Mouse (Mus musculus) heart, embryonic 14.5 days (tissue): ENCODE data around the gene Stat5a. TPM values are rescaled to one million over a fixed set of nuclear protein-coding genes. Genes with fewer than 3 reads are reported as not detected.

Experiments used
- ATAC-seq: fragments of 200-750 bp; cut with Nextera tagmentation; 2 replicates; pipeline ENCODE4 v1.8.0; 2017; ENCODE audit warnings: low read depth, moderate TSS enrichment; ENCODE audit not compliant: insufficient number of reproducible peaks, insufficient read depth, low FRiP score
- H3K27ac ChIP-seq, 2 experiments: fragments of 200-500 bp in 1 of 2; fragments of 300-500 bp in 1 of 2; sonication (generic) in 1 of 2; replicated peaks in 1 of 2; 2 replicates each; pipeline ENCODE4 v1.5.1; 2012 to 2014; ENCODE audit warnings: low read depth in 2 of 2, low read length in 2 of 2, control low read depth in 1 of 2, mild to moderate bottlenecking in 1 of 2, mixed read lengths in 1 of 2; ENCODE audit not compliant: control insufficient read depth in 1 of 2, insufficient read depth in 1 of 2
- H3K27me3 ChIP-seq: fragments of 300-500 bp; sonication (generic); 2 replicates; pipeline ENCODE4 v1.6.1; 2014; ENCODE audit warnings: mild to moderate bottlenecking, low read length, control low read depth; ENCODE audit not compliant: control insufficient read depth, insufficient read depth
- H3K36me3 ChIP-seq: fragments of 300-500 bp; sonication (generic); 2 replicates; pipeline ENCODE4 v1.6.1; 2014; ENCODE audit warnings: mild to moderate bottlenecking, control low read depth, low read length, mixed read lengths; ENCODE audit not compliant: control insufficient read depth, insufficient read depth
- H3K4me1 ChIP-seq, 2 experiments: fragments of 200-500 bp in 1 of 2; fragments of 300-500 bp in 1 of 2; sonication (generic) in 1 of 2; 2 replicates each; pipeline ENCODE4 v1.6.1; 2012 to 2014; ENCODE audit warnings: low read length in 2 of 2, control low read depth in 1 of 2, mixed read lengths in 1 of 2; ENCODE audit not compliant: control insufficient read depth in 2 of 2, insufficient read depth in 2 of 2
- H3K4me2 ChIP-seq: fragments of 300-500 bp; sonication (generic); 2 replicates; pipeline ENCODE4 v1.6.1; 2014; ENCODE audit warnings: mild to moderate bottlenecking, low read length
- H3K4me3 ChIP-seq, 2 experiments: fragments of 200-500 bp in 1 of 2; fragments of 300-500 bp in 1 of 2; sonication (generic) in 1 of 2; 2 replicates each; pipeline ENCODE4 v1.5.1; 2012 to 2014; ENCODE audit warnings: low read length in 2 of 2, mild to moderate bottlenecking in 2 of 2, control low read depth in 1 of 2, low read depth in 1 of 2, moderate library complexity in 1 of 2; ENCODE audit not compliant: control insufficient read depth in 1 of 2, insufficient read depth in 1 of 2
- H3K9ac ChIP-seq: fragments of 300-500 bp; sonication (generic); 2 replicates; pipeline ENCODE4 v1.6.1; 2014; ENCODE audit warnings: mild to moderate bottlenecking, low read length
- H3K9me3 ChIP-seq: fragments of 300-500 bp; sonication (generic); 2 replicates; pipeline ENCODE4 v1.6.1; 2016; ENCODE audit warnings: low read length, control low read depth; ENCODE audit not compliant: control insufficient read depth
- WGBS: fragments of 180-500 bp; shearing (Covaris S2); extraction: QIAGEN DNeasy Blood & Tissue Kit; methylation state at CpG from one replicate; pipeline ENCODE4 v1.1.7; 2014; 5-methylcytosine and 5-hydroxymethylcytosine counted together
- polyA plus RNA-seq: library from polyadenylated mRNA; unstranded; fragments of >200 nt; fragmentation: Nextera tagmentation; extraction: Ambion mirVana; gene quantifications from 2 replicates; pipeline ENCODE4 v1.2.1, GENCODE M21; 2014

The Stat5a gene
- polyA plus RNA-seq, 1 experiment from 2014 or later: 5.6 TPM

DNA sequence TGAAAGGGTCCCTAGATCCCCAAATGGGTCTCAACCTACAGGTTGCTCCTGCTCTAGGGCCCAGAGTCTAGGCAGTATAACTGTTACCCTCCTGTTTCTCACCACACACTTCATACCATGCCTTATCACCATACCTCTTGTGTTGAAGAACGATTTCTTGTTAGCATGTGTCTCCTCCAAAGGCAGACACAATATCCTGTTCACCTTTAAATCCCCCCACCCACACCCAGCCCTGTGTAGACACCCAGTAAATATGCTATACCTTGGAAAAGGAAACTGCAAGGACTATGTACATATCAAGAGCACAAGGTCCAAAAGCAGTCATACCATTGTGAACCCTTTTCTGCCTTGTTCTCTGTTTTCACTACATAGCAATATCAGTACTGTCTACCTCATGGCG lies 7.1 kb upstream of the Stat5a start:
- H3K9ac ChIP-seq: no peak overlapping the region
- no peaks in the 10 kb centered on the region; the same call in 1 of the 2 replicates for H3K27me3 ChIP-seq
- no peak overlapping the region for H3K4me2 ChIP-seq
- H3K27ac ChIP-seq: no peak overlapping the region
- H3K4me1 ChIP-seq: peaks cover 6 to 26% of the 10 kb centered on the region in 2 experiments; a peak in 3 of 4 replicates
- H3K36me3 ChIP-seq: no peaks in the 10 kb centered on the region
- ATAC-seq: no peak
- no peaks in the 10 kb centered on the region for H3K9me3 ChIP-seq
- 71% methylated on average over 2 of the region's 2 CpGs for WGBS
- no peak overlapping the region for H3K4me3 ChIP-seq

DNA sequence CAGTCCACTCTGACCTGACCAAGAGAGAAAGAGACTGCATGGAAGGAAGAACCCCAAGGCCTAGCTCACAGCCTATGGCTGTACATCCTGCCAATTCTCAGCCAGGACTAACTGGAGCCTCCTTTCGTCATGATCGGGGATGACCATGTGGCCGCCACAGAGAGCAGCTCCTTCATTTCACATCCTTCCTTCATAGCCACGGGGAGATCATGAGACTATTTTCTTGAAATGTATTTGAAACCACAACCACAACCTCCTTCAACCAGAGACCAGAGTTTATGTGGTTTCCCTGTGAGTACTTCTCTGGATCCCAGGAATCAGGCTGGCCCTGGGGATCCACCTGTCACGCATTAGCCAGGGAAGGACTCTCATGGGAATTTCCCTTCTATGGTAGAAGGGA lies 6.1 kb upstream of the Stat5a start:
- no peak overlapping the region for H3K27ac ChIP-seq
- no peaks in the 10 kb centered on the region for H3K9me3 ChIP-seq
- WGBS: 86% methylated on average over 5 of the region's 5 CpGs
- H3K36me3 ChIP-seq: no peaks in the 10 kb centered on the region
- H3K4me3 ChIP-seq: no peak overlapping the region
- H3K27me3 ChIP-seq: no peaks in the 10 kb centered on the region; the same call in 1 of the 2 replicates
- peaks cover 6 to 22% of the 10 kb centered on the region in 2 experiments; a peak in 3 of 4 replicates for H3K4me1 ChIP-seq
- no peak for ATAC-seq
- H3K9ac ChIP-seq: no peak overlapping the region
- no peak overlapping the region for H3K4me2 ChIP-seq

DNA sequence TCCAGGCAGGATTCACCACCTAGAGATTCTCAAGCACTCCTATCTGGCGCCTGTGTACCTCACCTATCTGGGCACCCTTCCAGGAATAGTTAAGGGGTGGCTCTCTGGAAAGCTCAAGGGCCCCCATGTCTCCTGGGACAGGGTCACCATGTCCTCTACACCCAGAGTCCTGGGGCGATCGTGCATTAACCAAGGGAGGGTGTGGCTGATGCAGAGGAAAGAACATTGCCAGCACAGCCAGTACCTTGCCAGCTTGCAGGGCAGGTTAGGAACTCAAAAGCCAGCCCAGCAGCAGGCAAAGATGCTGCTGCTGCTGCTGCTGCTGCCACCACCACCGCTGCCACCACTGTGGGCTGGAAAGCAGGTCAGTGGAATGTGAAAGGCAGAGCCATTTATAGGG lies 4.9 kb upstream of the Stat5a start:
- H3K36me3 ChIP-seq: no peaks in the 10 kb centered on the region
- peaks cover 3% of the 10 kb centered on the region; the same call in 1 of the 2 replicates for H3K27me3 ChIP-seq
- peaks cover 6 to 9% of the 10 kb centered on the region in 2 experiments; a peak in 3 of 4 replicates for H3K4me1 ChIP-seq
- ATAC-seq: no peak
- no peak overlapping the region for H3K9ac ChIP-seq
- H3K4me3 ChIP-seq: no peak overlapping the region
- no peak overlapping the region for H3K4me2 ChIP-seq
- 30% methylated on average over 4 of the region's 4 CpGs for WGBS
- H3K27ac ChIP-seq: no peak overlapping the region
- H3K9me3 ChIP-seq: no peaks in the 10 kb centered on the region

DNA sequence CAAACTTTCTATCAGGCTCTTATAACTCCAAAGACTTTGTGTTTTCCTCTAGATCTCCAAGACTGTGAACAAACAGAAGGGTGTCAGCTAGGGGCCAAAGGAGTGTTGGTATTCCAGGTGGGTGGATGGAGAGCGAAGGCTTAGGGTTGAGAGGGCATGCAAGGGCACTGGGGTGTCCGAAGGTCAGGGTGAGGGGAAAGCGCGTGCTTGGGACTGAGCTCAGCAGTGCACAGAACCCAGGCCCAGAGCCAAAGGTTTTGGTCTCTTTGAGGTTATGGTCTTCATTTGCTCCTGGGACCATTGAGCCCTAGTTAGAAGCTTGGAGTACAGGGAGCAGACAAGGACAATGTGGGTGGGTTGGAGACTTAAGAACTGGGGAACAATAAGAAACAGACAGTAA lies 4.0 kb upstream of the Stat5a start:
- Histone ChIP-seq H3K27ac (no peak overlapping the region), H3K4me2 (no peak overlapping the region), H3K9ac (no peak overlapping the region), H3K4me3 (no peak overlapping the region), H3K9me3 (no peaks in the 10 kb centered on the region), H3K27me3 (peaks cover 3% of the 10 kb centered on the region; the same call in 1 of the 2 replicates), H3K36me3 (no peaks in the 10 kb centered on the region), H3K4me1 (peaks cover 6 to 13% of the 10 kb centered on the region in 2 experiments)
- 89% methylated on average over 4 of the region's 4 CpGs for WGBS
- ATAC-seq: no peak

DNA sequence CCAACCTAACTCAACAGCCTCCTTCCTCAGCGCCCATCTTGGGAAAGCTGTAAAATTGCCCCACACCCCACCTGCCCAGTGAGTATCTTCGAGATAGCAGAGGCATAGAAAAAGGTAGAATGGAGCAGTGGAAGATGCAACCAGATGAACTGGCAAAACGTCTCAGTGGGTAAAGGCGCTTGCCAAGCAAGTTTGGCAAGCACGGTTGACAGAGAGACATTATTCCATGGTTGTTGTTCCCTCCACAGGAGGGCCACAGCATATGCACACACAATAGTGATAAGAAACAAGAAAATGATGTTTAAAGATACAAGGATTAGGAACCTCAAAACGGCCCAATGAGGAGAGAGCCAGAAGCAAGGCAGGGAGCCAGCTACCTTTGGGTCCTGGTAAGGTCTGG lies 1.2 kb upstream of the Stat5a start:
- ATAC-seq: no peak
- no peak overlapping the region for H3K9ac ChIP-seq
- no peaks in the 10 kb centered on the region for H3K36me3 ChIP-seq
- H3K27ac ChIP-seq: no peak overlapping the region
- 67% methylated on average over 6 of the region's 6 CpGs for WGBS
- H3K9me3 ChIP-seq: no peaks in the 10 kb centered on the region
- peaks cover 8 to 12% of the 10 kb centered on the region in 2 experiments for H3K4me1 ChIP-seq
- H3K27me3 ChIP-seq: peaks cover 8% of the 10 kb centered on the region; the same call in 1 of the 2 replicates
- no peak overlapping the region for H3K4me3 ChIP-seq
- H3K4me2 ChIP-seq: no peak overlapping the region

DNA sequence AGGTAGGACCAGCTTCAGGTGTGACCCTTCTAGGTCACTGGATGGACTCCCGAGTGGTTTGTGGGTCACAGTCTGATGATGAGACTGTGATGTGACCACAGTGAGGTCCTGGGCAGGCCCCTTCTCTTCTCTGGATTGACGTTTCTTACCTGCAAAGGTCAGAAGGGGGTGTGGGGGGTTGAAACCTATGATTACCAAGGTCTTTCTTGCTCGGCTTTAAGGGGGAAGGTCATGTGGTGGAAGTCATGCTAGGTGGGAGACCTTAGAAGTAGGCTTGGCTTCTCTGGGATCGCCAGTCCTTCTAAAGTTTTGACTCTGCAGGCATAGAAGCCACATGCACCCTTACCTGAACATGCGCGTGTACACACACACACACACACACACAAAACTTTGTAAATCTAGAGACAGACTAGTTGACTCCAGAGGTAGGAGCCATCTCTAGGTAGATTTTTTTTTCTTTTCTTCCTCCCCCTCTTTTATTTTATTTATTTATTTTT lies 476 bp downstream of the Stat5a start:
- no peaks in the 10 kb centered on the region for H3K36me3 ChIP-seq
- 50% methylated on average over 6 of the region's 6 CpGs for WGBS
- H3K4me3 ChIP-seq: peak overlapping the region in 1 of 2 experiments; percentile 61; a peak in 2 of 4 replicates
- H3K27me3 ChIP-seq: peaks cover 8% of the 10 kb centered on the region; the same call in 1 of the 2 replicates
- H3K4me1 ChIP-seq: peaks cover 6 to 12% of the 10 kb centered on the region in 2 experiments
- peak overlapping the region; percentile 87 for H3K4me2 ChIP-seq
- ATAC-seq: no peak
- no peak overlapping the region for H3K27ac ChIP-seq
- no peaks in the 10 kb centered on the region for H3K9me3 ChIP-seq
- peak overlapping the region; percentile 78; the same call in 1 of the 2 replicates for H3K9ac ChIP-seq

DNA sequence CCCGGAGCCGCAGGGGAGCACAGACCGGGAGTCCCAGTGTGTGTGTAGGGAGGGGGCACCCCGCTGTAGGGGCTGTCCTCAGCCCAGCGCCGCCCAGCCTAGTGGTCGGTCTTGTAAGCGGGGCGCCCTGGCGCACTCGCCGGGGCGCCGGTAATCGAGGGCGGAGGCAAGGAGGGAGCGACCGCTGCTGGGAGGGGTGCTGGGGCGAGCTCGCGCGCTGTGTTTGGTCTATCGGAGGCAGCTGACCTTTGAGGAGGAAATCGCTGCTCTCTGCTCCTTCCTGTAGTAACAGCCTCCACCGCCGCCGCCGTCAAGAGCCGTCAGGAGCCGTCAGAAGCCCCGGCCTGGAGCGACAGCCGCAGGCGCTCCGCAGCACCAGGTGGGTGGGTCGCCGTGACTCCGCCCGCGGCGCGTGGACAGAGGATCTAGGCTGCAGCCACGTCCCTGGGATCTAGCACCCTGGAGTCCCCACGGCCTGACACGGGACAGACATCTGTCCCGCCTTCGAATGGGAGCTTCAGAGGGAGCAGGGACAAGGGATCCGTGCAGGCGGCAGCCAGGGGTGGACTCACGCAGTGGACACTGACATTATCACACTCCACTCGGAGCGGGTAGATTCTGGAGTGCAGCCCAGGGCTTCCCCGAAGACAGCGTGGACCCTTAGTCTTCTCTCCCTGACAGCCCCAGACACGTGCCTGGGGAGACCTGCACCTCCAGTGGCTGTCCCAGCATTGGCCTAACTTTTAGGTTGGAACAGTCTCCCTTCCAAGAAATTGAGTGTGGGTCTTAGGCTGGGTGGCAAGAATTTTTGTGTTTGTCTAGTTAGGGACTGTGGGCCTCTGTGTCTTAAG lies 1.3 kb downstream of the Stat5a start:
- under 1% methylated on average over 53 of the region's 55 CpGs for WGBS
- Histone ChIP-seq H3K4me1 (peaks cover 6 to 12% of the 10 kb centered on the region in 2 experiments), H3K36me3 (no peaks in the 10 kb centered on the region), H3K27ac (peak overlapping the region; percentile 39 to 64; a peak in 3 of 4 replicates), H3K4me3 (peak overlapping the region; percentile 61 to 66), H3K4me2 (peak overlapping the region; percentile 87), H3K9ac (peak overlapping the region; percentile 78), H3K27me3 (peaks cover 8% of the 10 kb centered on the region; the same call in 1 of the 2 replicates), H3K9me3 (no peaks in the 10 kb centered on the region)
- peak; percentile 85 for ATAC-seq
